Mouse (Mus musculus) mouse embryonic stem cell (cell line): ENCODE measurements around the gene Clic5.

Source experiments
- in situ Hi-C, 2 experiments: fragments of 300-500 bp; cut with MboI; formaldehyde crosslinking; loops; 1 replicate in 1 of 2; 3 replicates in 1 of 2; pipeline ENCODE4 v1.14.3; 2019 to 2020; ENCODE audit warnings: low sequenced_read_pairs in 2 of 2, low pct_unique_long_range_greater_than_20kb in 1 of 2, mixed read lengths in 1 of 2; ENCODE audit not compliant: unreplicated experiment in 1 of 2

Clic5 gene

DNA sequence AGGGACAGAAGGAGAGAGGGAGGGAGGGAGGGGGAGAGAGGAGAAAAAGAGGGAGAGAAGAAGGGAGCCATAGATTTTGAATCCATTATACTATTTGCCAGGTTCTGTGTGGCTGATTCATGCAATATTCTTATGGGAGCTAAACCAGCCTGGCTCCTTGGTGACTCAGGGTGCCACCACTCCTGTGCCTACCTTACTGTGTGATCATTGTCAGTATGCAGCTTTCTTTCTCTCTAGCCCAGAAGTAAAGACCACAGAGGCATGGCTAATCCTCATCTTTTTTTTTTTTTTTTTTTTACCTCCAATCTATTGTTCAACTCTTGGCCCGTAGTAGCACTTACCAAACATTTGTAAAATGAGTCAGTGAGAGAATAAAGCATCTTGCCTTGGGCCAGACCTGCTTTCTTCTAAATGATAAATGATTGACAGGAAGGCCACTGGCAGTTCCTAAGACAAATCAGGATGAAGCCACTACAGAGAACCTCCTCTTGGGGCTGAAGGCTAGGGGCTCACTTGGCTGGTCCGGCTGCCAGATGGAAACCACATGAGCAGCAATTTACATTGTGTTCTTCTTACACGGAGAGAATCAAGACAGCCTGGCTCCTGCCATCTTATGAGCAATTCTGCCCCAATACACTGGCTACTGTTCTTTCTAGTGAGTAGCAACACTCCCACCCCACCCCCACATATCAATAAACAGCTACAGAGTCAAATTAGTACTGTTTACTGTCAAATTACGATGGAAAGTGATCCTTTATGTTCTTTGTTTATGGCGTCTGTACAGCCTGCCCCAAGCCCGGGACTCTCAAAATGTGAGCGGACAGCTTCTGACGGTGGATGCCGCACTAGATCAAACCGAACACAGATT lies 139.1 kb downstream of the Clic5 start:
- in situ Hi-C loops, result no loop called here

DNA sequence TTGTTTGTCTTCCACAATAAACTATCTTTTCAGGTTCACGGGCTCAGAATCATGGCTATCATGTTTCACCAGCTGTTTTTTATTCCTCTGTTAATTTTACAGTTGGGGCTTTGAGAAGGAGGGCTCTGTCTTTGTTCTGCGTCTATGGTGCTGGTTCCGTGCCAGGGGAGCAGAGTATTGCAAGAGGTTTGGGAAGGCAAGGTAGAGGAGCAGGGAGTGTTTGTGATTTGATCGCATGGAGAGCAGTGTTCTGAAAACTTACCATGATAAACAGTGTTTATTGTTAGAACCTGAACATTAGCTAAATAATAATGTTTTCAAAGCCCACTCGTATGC lies 139.7 kb downstream of the Clic5 start:
- in situ Hi-C loops, result no loop called here
